Mouse (Mus musculus) cerebellum, adult 11 months (tissue): ENCODE results near the gene Brd2.

Experiments
- DNase-seq: peaks from one replicate; pipeline ENCODE4 v3.0.0; 2022

The Brd2 gene

DNA sequence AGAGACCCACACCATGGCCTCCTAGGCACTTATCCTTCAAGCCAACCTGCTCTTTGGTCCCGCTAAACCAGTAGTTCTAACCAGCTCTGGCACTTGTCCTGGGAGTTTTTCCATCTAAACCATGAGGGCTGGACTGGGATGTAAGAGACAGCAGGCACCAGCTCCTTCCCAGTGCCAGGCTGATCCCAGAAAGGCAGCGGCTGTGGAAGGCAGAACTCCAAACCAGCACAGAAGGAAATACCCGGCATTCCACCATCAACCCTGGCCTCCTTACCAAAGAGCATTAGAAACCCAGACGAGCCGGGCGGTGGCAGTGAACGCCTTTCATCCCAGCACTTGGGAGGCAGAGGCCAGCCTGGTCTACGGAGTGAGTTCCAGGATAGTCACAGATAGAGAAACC lies 12.1 kb downstream of the Brd2 start:
- DNase-seq = no peak

- no peak for DNase-seq
Measured at GRCm38 (mm10) chr17:34109806-34110195, 12.6 kb downstream of the Brd2 start.

GRCm38 (mm10) chr17:34109038-34109805 lies 13.2 kb downstream of the Brd2 start:
- no peak for DNase-seq

GRCm38 (mm10) chr17:34108460-34108859 lies 14.0 kb downstream of the Brd2 start:
- DNase-seq = no peak

GRCm38 (mm10) chr17:34107109-34107867 lies 15.1 kb downstream of the Brd2 start:
- no peak for DNase-seq

DNA sequence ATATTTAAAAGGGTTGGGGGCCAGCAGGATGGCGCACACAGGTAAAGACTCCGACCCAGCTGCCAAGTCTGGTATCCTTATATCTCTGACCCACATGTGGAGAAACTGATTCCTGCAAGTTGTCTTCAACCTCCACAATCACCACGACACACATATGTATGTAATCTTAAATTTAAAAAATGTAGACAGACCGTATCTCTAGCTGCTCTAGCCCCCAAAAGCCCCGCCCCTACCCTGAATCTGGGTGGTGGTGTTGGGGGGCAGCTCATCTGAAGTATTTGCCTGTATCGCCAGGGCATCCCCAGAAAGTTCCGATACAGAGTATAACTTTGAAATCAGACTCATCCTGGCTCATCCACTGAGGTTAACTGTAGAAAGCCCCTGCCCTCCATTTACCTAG lies 15.9 kb downstream of the Brd2 start:
- no peak for DNase-seq

GRCm38 (mm10) chr17:34104804-34105203 lies 17.6 kb downstream of the Brd2 start:
- DNase-seq = no peak

DNA sequence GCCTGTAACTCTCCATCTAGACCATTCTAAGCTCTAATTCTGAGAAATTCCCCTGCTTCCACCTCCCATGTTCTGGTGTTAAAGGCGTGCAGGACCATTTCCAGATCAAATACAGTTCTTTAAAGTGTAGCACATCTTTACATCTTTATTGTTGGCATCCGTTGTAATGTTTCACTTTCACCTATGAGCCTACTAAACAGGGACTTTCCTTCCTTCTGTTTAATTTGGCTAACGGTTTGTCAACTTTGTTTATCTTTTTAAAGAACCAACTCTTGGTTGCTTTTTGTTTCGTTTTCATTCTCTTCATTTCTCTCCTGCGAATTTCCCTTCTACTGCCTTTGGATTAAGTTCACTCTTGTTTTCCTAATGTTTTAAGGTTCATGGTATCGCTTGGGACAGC lies 19.6 kb downstream of the Brd2 start:
- no peak for DNase-seq

DNA sequence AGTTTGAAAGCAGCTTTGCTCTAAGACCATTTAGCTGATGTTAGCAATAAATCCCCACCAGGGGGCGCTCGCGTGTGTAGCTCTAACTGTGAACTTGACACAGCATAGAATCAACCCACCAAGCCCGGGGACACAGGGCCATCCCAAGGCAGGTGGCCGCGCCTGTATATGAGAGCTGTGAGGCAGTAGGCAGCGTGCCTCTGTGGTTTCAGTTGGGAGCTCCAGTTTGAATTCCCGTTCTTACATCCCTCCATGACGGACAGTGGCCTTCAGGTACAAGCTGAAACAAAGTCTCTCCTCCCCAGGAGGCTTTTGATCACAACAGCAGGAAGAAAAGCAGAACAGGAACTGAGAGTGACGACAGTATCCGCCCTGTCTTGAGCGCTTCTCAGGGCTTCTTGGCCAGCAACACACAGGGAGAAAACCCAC lies 20.8 kb downstream of the Brd2 start:
- DNase-seq = peak; percentile 84

- no peak for DNase-seq
Measured at GRCm38 (mm10) chr17:34101185-34101584, 21.2 kb downstream of the Brd2 start.

DNA sequence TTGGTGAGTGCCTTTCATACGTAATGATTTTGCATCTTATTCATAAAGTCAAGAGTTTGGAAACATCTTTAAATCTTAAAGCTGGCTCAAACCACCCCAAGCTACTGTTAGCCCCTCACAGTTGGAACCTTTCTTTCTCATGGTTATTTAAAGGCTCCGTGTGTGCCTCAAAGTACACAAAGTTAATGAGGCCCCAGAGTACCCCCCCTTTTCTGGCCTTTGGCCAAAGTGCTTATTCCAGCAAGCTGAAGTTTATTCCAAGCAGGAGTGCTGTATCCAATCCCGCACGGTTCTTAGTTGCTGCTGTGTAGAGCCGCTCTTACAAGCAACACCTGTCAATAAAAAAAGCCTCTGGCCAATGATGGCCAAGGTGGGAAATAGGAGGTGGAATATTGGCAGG lies 22.9 kb downstream of the Brd2 start:
- no peak for DNase-seq

DNA sequence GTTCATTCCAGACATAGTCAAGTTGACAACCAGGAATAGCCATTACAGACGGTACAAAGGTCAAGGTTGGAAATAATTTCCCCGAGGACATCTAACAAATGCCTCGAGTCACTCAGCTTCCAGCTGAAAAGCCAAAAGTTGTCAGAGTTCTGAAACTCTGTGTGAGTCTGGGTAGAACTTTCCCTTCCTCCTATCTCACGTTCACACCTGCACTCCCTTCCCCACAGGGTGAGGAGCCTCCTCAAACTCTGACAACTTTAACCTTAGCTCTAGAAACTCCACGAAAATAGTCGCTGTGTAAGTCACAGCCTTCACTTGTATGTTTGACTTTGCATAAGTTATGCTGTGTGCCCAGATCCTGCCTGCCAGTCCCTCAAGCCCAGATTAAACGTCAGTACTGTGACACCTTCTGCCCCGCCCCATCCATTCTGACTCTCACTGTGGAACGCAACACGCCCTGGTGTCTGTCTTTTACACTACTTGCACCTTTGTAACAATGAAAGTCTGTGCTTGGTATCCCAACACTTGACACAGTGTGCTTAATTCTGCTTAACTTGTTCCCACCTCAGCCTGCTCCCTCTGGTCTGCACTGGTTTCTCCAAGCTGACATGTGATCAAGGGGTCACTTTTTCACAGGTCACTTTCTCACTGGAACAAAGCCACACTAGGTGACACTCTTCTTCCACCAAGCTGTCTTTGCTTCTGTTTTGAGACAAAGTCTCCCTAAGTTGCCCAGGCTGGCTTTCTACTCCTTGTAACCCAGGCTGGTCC lies 23.5 kb downstream of the Brd2 start:
- DNase-seq = no peak

- no peak for DNase-seq
Measured at GRCm38 (mm10) chr17:34097272-34097671, 25.2 kb downstream of the Brd2 start.

GRCm38 (mm10) chr17:34096497-34097010 lies 25.9 kb downstream of the Brd2 start:
- no peak for DNase-seq

DNA sequence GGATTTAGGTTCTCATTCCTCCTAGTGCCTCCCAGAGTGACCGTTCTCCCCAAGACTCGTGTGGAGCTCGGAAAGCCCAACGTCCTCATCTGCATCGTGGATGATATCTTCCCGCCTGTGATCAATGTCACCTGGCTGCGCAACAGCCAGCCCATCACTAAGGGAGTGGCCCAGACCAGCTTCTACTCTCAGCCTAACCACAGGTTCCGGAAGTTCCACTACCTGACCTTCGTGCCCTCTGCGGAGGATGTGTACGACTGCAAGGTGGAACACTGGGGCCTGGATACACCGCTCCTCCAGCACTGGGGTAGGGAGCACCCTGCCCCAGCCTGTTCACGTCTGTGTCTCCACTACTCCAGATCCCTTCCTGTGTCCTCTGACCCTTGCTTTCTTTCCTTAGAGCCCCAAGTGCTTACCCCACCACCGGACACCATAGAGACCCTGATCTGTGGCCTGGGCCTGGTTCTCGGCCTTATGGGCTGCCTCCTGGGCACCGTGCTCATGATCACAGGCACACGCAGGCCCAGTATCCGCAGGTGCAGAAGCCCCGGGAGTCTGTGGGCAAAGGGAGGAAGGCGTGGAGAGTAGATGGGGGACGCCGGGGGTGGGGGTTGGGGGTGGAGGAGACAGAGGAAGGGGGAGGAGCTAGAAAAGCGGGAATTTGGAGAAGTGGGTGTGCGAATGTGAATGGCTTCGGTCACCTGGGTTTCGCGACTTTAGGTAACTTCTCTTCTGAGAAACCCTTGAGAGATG lies 28.0 kb downstream of the Brd2 start:
- DNase-seq = no peak

DNA sequence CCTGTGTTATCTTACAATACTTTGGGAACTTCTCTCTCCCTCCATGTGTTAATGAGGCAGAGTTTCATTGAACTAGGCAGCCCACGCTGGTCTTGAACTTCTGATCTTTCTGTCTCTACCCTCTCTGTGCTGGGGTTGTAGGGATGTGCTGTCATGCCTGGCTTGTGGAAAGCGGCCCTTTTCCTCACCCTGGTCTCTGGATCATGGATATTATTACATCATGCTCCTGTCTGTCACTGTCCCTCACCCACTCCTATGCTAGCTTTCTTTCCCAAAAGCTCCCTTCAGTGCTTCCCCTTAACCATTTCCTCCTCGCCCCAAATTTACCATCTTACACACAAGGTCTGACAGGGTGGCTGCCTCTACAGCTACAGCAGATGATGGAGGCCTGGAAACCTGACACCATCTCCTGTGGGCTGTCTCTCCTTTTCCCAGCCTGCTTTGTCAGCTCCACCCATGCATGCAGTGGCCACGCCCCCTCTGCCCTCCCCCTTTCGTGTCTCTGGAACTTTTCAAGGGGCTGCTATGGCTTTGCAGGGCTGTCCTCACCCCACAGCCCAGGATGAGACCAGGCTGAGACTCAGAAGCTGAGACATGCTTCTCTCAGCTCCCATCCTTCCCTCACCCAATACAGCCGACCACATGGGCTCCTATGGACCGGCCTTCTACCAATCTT lies 29.1 kb downstream of the Brd2 start:
- DNase-seq = no peak

DNA sequence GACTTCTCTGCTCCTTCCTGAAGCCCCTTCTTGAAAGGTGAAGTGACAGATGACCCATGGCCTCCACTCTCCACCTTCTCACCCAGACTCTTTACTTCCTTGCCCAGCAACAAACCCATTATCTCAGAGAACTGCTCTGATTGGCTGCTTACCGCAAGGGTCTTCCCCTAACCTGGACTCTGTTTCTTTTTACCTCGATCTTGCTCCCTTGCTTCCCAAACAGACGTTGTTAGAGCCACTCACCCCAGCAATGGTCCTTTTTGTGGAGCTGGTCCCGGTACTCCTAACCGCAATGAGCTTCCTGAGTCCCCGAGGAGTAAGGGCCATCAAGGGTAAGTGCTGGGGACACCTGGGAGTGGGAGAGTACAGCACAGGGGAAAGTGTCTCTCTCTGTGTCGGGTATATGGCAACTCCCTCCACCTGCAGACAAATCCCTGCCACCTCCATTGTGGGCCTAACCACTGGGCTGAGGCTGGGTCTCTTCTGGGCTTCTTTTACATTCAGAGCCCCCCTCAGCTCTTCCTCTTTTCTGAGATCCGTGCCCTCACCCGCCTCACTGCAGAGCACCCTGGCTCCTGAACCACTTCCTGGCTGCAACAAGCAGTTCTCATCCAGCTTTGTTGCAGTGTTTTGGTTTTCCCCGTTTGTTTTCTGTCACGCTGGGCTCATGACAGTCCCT lies 30.1 kb downstream of the Brd2 start, which contains the start of gene H2-Oa:
H2-Oa (plus strand) TSS at position 144 of the 679 bp plus-strand sequence.
- DNase-seq = no peak

DNA sequence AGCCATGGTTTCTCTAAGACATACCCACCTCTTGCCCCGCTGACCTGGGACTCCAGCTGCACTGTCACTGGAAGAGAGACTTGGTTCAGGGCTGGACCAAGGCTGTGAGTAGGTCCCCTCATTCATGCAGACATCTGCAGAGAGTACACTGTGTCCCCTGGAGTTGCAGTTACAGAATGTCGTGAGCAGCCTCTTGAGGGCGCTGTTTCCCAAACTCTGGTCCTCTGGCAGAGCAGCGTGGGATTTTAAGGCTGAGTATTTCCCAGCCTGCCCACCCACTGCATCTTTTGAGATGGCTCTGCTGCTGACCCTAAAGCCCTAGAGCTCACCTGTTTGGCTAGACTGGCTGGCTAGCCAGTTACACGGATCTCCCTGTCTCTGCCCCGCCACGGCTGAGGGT lies 31.5 kb downstream of the Brd2 start:
- no peak for DNase-seq

GRCm38 (mm10) chr17:34088124-34088523 lies 34.3 kb downstream of the Brd2 start:
- no peak for DNase-seq

GRCm38 (mm10) chr17:34087386-34087785 lies 35.0 kb downstream of the Brd2 start:
- DNase-seq = no peak

DNA sequence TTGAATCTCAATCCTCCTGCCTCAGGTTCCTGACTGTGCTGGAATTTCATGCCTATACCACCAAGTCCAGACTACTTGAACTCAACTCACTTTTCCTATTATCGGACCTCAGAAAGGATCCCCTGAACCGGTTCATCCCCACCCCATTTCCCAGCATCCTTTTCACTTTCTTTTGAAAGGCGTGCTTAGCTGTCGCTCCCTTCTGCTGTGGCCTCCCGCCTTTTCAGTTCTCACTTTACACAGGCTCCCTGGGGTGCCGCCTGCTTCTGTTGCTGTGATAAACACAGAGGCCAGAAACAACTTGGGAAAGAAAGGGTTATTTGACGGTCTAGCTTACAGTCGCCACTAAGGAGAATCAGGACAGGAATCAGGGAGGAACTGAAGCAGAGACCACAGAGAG lies 39.3 kb downstream of the Brd2 start:
- DNase-seq = no peak
